Mouse (Mus musculus) MEL (cell line): ENCODE results near the gene Gpm6b. TPM values are rescaled to one million over a fixed set of nuclear protein-coding genes. Genes with fewer than 3 reads are reported as not detected.

Experiments
- DNase-seq: peaks from one replicate; pipeline ENCODE4 v3.0.0; 2011; ENCODE audit warnings: low read depth, low spot score
- H3K27ac ChIP-seq: 2 replicates; pipeline ENCODE4 v1.5.1; 2012; ENCODE audit warnings: low read depth, mild to moderate bottlenecking, control low read depth, low read length, moderate library complexity; ENCODE audit not compliant: control insufficient read depth
- H3K27me3 ChIP-seq, 2 experiments: fragments of 150-350 bp in 1 of 2; sonication (generic) in 1 of 2; 2 replicates each; pipeline ENCODE4 v1.6.1; 2012; ENCODE audit warnings: low read length in 2 of 2, mild to moderate bottlenecking in 2 of 2, improper control_type of control experiment in 1 of 2, moderate library complexity in 1 of 2; ENCODE audit not compliant: insufficient read depth in 2 of 2, control insufficient read depth in 1 of 2
- H3K36me3 ChIP-seq, 2 experiments: 2 replicates each; pipeline ENCODE4 v1.6.1; 2012 to 2014; ENCODE audit warnings: low read length in 2 of 2, improper control_type of control experiment in 1 of 2, inconsistent platforms in 1 of 2, mild to moderate bottlenecking in 1 of 2; ENCODE audit not compliant: insufficient read depth in 2 of 2, control insufficient read depth in 1 of 2
- H3K4me1 ChIP-seq, 2 experiments: fragments of 150-350 bp in 1 of 2; sonication (generic) in 1 of 2; 2 replicates each; pipeline ENCODE4 v1.6.1; 2012; ENCODE audit warnings: low read length in 2 of 2, improper control_type of control experiment in 1 of 2, mild to moderate bottlenecking in 1 of 2; ENCODE audit not compliant: insufficient read depth in 2 of 2, control insufficient read depth in 1 of 2
- H3K4me3 ChIP-seq, 2 experiments: fragments of 150-350 bp in 1 of 2; sonication (generic) in 1 of 2; 2 replicates each; pipeline ENCODE4 v1.5.1; 2012; ENCODE audit warnings: low read depth in 2 of 2, low read length in 2 of 2, mild to moderate bottlenecking in 2 of 2, moderate library complexity in 2 of 2, control low read depth in 1 of 2, improper control_type of control experiment in 1 of 2; ENCODE audit not compliant: control insufficient read depth in 1 of 2, insufficient read depth in 1 of 2
- H3K79me2 ChIP-seq: 2 replicates; pipeline ENCODE4 v1.6.1; 2012; ENCODE audit warnings: mild to moderate bottlenecking, low read length, moderate library complexity; ENCODE audit not compliant: control insufficient read depth, poor library complexity, insufficient read depth
- H3K9ac ChIP-seq: 2 replicates; pipeline ENCODE4 v1.6.1; 2012; ENCODE audit warnings: low read depth, mild to moderate bottlenecking, control low read depth, low read length, moderate library complexity; ENCODE audit not compliant: control insufficient read depth, poor library complexity, severe bottlenecking
- H3K9me3 ChIP-seq: fragments of 150-350 bp; sonication (generic); replicated peaks from 2 replicates; pipeline ENCODE4 v1.6.1; 2012; ENCODE audit warnings: mild to moderate bottlenecking, low read length, improper control_type of control experiment, moderate library complexity; ENCODE audit not compliant: insufficient read depth
- CHD1 ChIP-seq: IDR thresholded peaks from 2 replicates; pipeline ENCODE4 v1.6.1; 2012; ENCODE audit warnings: low read depth, mild to moderate bottlenecking, inconsistent platforms, low read length, improper control_type of control experiment
- CHD2 ChIP-seq: IDR thresholded peaks from 2 replicates; pipeline ENCODE4 v1.6.1; 2011; ENCODE audit warnings: low read length, improper control_type of control experiment
- CTCF ChIP-seq, 3 experiments: IDR thresholded peaks in 2 of 3; conservative IDR thresholded peaks in 1 of 3; 2 replicates each; pipeline ENCODE4 v1.5.1; 2011 to 2012; ENCODE audit warnings: low read length in 3 of 3, low read depth in 2 of 3, mild to moderate bottlenecking in 2 of 3, improper control_type of control experiment in 1 of 3, inconsistent platforms in 1 of 3, mixed read lengths in 1 of 3, moderate library complexity in 1 of 3; ENCODE audit not compliant: control insufficient read depth in 1 of 3, insufficient read depth in 1 of 3, poor library complexity in 1 of 3, severe bottlenecking in 1 of 3
- E2F4 ChIP-seq: IDR thresholded peaks from 2 replicates; pipeline ENCODE4 v1.6.1; 2011; ENCODE audit warnings: low read depth, low read length, improper control_type of control experiment, borderline replicate concordance
- ELF1 ChIP-seq: IDR thresholded peaks from 2 replicates; pipeline ENCODE4 v1.6.1; 2014; ENCODE audit warnings: low read depth, mild to moderate bottlenecking, inconsistent platforms, low read length, improper control_type of control experiment, moderate library complexity
- EP300 ChIP-seq, 2 experiments: IDR thresholded peaks; 2 replicates each; pipeline ENCODE4 v1.6.1; 2011; ENCODE audit warnings: improper control_type of control experiment in 2 of 2, low read length in 2 of 2, low read depth in 1 of 2, mild to moderate bottlenecking in 1 of 2
- ETS1 ChIP-seq: IDR thresholded peaks from 2 replicates; pipeline ENCODE4 v1.6.1; 2012; ENCODE audit warnings: low read depth, mild to moderate bottlenecking, inconsistent platforms, low read length, improper control_type of control experiment, moderate library complexity
- GATA1 ChIP-seq: IDR thresholded peaks from 2 replicates; pipeline ENCODE4 v1.6.1; 2011; ENCODE audit warnings: low read depth, low read length, improper control_type of control experiment
- HCFC1 ChIP-seq: IDR thresholded peaks from 2 replicates; pipeline ENCODE4 v1.6.1; 2012; ENCODE audit warnings: low read depth, mild to moderate bottlenecking, inconsistent platforms, low read length, improper control_type of control experiment, moderate library complexity
- KAT2A ChIP-seq: conservative IDR thresholded peaks from 2 replicates; pipeline ENCODE4 v1.6.1; 2012; ENCODE audit warnings: low read depth, low read length, improper control_type of control experiment, inconsistent platforms
- MAFK ChIP-seq: IDR thresholded peaks from 2 replicates; pipeline ENCODE4 v1.6.1; 2011; ENCODE audit warnings: low read depth, mild to moderate bottlenecking, low read length, improper control_type of control experiment, borderline replicate concordance
- MAX ChIP-seq: IDR thresholded peaks from 2 replicates; pipeline ENCODE4 v1.6.1; 2011; ENCODE audit warnings: low read length, improper control_type of control experiment
- MAZ ChIP-seq: IDR thresholded peaks from 2 replicates; pipeline ENCODE4 v1.6.1; 2012; ENCODE audit warnings: low read depth, mild to moderate bottlenecking, inconsistent platforms, low read length, improper control_type of control experiment
- NELFE ChIP-seq: IDR thresholded peaks from 2 replicates; pipeline ENCODE4 v1.6.1; 2011; ENCODE audit warnings: low read depth, low read length, improper control_type of control experiment
- POLR2A ChIP-seq, 2 experiments: IDR thresholded peaks; 2 replicates each; pipeline ENCODE4 v1.6.1; 2011 to 2012; ENCODE audit warnings: low read length in 2 of 2, mild to moderate bottlenecking in 2 of 2, control low read depth in 1 of 2, improper control_type of control experiment in 1 of 2, low read depth in 1 of 2, moderate library complexity in 1 of 2; ENCODE audit not compliant: control insufficient read depth in 1 of 2, insufficient read depth in 1 of 2, poor library complexity in 1 of 2
- POLR2AphosphoS2 ChIP-seq: IDR thresholded peaks from 2 replicates; pipeline ENCODE4 v1.6.1; 2011; ENCODE audit warnings: low read length, improper control_type of control experiment
- POLR2AphosphoS5 ChIP-seq: IDR thresholded peaks from 2 replicates; pipeline ENCODE4 v1.6.1; 2012; ENCODE audit warnings: low read depth, borderline replicate concordance, mild to moderate bottlenecking, inconsistent platforms, low read length, moderate library complexity, mixed read lengths
- RAD21 ChIP-seq: IDR thresholded peaks from 2 replicates; pipeline ENCODE4 v1.6.1; 2011; ENCODE audit warnings: mild to moderate bottlenecking, low read depth, low read length, improper control_type of control experiment
- SIN3A ChIP-seq: IDR thresholded peaks from 2 replicates; pipeline ENCODE4 v1.6.1; 2012; ENCODE audit warnings: low read length, improper control_type of control experiment, inconsistent platforms
- SMC3 ChIP-seq: IDR thresholded peaks from 2 replicates; pipeline ENCODE4 v1.6.1; 2011; ENCODE audit warnings: low read depth, low read length, improper control_type of control experiment
- TAL1 ChIP-seq: IDR thresholded peaks from 2 replicates; pipeline ENCODE4 v1.6.1; 2012; ENCODE audit warnings: mild to moderate bottlenecking, inconsistent platforms, low read length, moderate library complexity, mixed read lengths
- TBP ChIP-seq: IDR thresholded peaks from 2 replicates; pipeline ENCODE4 v1.8.0; 2011; ENCODE audit warnings: low read depth, low read length, improper control_type of control experiment
- TCF12 ChIP-seq: IDR thresholded peaks from 2 replicates; pipeline ENCODE4 v1.6.1; 2014; ENCODE audit warnings: low read depth, mild to moderate bottlenecking, inconsistent platforms, low read length, improper control_type of control experiment, moderate library complexity
- UBTF ChIP-seq: IDR thresholded peaks from 2 replicates; pipeline ENCODE4 v1.6.1; 2012; ENCODE audit warnings: low read depth, mild to moderate bottlenecking, inconsistent platforms, low read length, improper control_type of control experiment, moderate library complexity, borderline replicate concordance; ENCODE audit not compliant: insufficient read depth
- ZC3H11A ChIP-seq: IDR thresholded peaks from 2 replicates; pipeline ENCODE4 v1.6.1; 2012; ENCODE audit warnings: low read depth, mild to moderate bottlenecking, inconsistent platforms, low read length, improper control_type of control experiment
- ZMIZ1 ChIP-seq: IDR thresholded peaks from 2 replicates; pipeline ENCODE4 v1.6.1; 2012; ENCODE audit warnings: low read depth, mild to moderate bottlenecking, inconsistent platforms, low read length, improper control_type of control experiment, moderate library complexity
- ZNF384 ChIP-seq: IDR thresholded peaks from 2 replicates; pipeline ENCODE4 v1.6.1; 2012; ENCODE audit warnings: low read depth, mild to moderate bottlenecking, inconsistent platforms, low read length, improper control_type of control experiment
- polyA plus RNA-seq, 2 experiments: library from polyadenylated mRNA; stranded (reverse) in 1 of 2; unstranded in 1 of 2; fragments of >175 nt in 1 of 2; fragments of >200 nt in 1 of 2; gene quantifications; 2 replicates each; pipeline versions ENCODE4 v1.2.1 to v1.2.4; 2012; ENCODE audit warnings: low replicate concordance in 2 of 2, low read depth in 1 of 2; ENCODE audit not compliant: insufficient read length in 2 of 2, insufficient read depth in 1 of 2, missing spikeins in 1 of 2
- total RNA-seq: library from RNA; depleted of rRNA; stranded (reverse); fragments of 300-350 nt; gene quantifications from 2 replicates; pipeline ENCODE4 v1.2.3, GENCODE M21; 2012

Gene Gpm6b
- total and polyA plus RNA-seq, 3 experiments: 4.9 to 13.2 TPM; not detected in 1

GRCm38 (mm10) chrX:166339911-166340310 lies 101.2 kb downstream of the Gpm6b start:
- no peak overlapping the region for H3K4me3 ChIP-seq
- TF ChIP-seq POLR2AphosphoS2 (no peak), SIN3A (no peak)
- H3K27me3 ChIP-seq: no peaks in the 10 kb centered on the region
- H3K27ac ChIP-seq: no peak overlapping the region
- no peaks in the 10 kb centered on the region; a peak in 1 of 4 replicates for H3K36me3 ChIP-seq
- no peak overlapping the region for H3K9ac ChIP-seq
- no peaks in the 10 kb centered on the region for H3K4me1 ChIP-seq
- H3K79me2 ChIP-seq: no peaks in the 10 kb centered on the region
- no peak for DNase-seq
- H3K9me3 ChIP-seq: no peaks in the 10 kb centered on the region

DNA sequence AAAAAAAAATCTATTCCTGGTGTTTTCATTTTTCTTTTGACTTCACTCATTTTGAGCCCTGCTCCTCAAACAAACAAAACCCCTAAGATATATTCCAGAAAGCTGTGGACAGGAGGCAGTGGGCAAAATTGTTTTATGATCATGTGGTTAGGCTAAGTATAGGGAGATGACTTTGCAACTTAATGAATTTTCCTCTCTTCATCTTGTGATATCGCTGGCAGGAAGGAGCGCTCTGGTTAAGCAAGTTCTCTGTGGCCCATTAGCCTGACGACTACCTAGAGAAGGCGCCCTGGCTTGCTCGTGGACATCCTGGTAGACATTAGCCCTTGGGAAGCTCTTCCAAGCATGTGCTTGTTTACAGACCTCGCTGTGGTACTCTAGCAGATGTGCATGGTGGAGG lies 103.1 kb downstream of the Gpm6b start:
- TF ChIP-seq EP300 (IDR thresholded peaks at IDR 0.05; ENCODE audit: low read depth in 1 of 2, low read length in 2 of 2) (no peak), CHD1 (no peak), KAT2A (no peak), NELFE (no peak), ZC3H11A (no peak), TCF12 (no peak), CHD2 (no peak), POLR2AphosphoS5 (no peak), TBP (no peak)
- TF ChIP-seq, all 39 proteins: peak for 0
- no peaks in the 10 kb centered on the region for H3K79me2 ChIP-seq
- no peak overlapping the region for H3K27ac ChIP-seq
- H3K36me3 ChIP-seq: no peaks in the 10 kb centered on the region; a peak in 1 of 4 replicates
- H3K4me3 ChIP-seq: no peak overlapping the region
- H3K9ac ChIP-seq: no peak overlapping the region
- no peaks in the 10 kb centered on the region for H3K9me3 ChIP-seq
- no peak for DNase-seq
- no peaks in the 10 kb centered on the region for H3K4me1 ChIP-seq
- no peaks in the 10 kb centered on the region for H3K27me3 ChIP-seq

DNA sequence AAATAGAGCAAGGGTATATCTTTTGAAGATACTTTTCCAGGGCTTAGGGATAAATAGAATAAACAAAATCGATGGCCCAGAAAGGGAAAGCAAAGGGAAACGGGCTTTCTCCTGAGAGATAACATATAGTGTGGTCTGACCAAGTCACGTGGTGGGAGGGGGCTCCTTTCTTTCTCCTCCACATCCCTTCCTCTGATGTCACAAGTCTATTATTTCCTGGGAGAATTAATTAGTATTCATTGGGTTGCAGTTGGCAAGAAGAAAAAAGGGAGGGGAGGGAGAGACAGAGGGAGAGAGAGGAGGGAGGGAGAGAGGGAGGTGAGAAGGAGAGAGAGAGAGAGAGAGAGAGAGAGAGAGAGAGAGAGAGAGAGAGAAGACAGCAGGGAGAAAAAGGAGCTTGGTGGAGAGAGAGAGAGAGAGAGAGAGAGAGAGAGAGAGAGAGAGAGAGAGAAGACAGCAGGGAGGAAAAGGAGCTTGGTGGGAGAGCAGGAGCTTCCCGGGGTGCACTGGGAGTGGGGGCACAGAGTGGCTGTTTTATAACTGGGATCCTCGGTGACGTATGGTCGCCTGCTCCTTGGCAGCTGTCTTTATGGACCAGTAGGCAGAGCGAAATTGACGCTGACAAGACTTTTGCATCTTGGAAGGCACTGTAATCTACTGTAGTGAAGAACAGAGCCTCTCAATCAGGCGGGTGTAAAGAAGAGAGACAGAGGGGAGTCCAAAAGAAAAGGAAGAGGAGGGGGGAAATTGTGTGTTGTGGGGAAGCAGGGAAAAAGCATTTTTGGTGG lies 105.7 kb downstream of the Gpm6b start:
- Histone ChIP-seq H3K4me3 (no peak overlapping the region), H3K27ac (no peak overlapping the region), H3K79me2 (no peaks in the 10 kb centered on the region), H3K9ac (no peak overlapping the region), H3K4me1 (no peaks in the 10 kb centered on the region), H3K27me3 (no peaks in the 10 kb centered on the region), H3K9me3 (no peaks in the 10 kb centered on the region), H3K36me3 (no peaks in the 10 kb centered on the region)
- TF ChIP-seq HCFC1 (no peak), ELF1 (no peak), ETS1 (no peak), E2F4 (no peak), CTCF (IDR thresholded peaks at IDR 0.05 in 2 of 3, conservative IDR thresholded peaks at IDR 0.05 in 1 of 3; ENCODE audit: control insufficient read depth in 1 of 3, insufficient read depth in 1 of 3, low read depth in 2 of 3, low read length in 3 of 3, poor library complexity in 1 of 3, severe bottlenecking in 1 of 3) (no peak), ZNF384 (no peak), GATA1 (no peak), UBTF (no peak), RAD21 (no peak), SIN3A (no peak), ZMIZ1 (no peak), TBP (no peak), TCF12 (no peak), MAFK (no peak), TAL1 (no peak), MAZ (no peak), POLR2A (IDR thresholded peaks at IDR 0.05; ENCODE audit: control insufficient read depth in 1 of 2, insufficient read depth in 1 of 2, low read depth in 1 of 2, low read length in 2 of 2, poor library complexity in 1 of 2) (no peak), MAX (no peak), SMC3 (no peak)
- DNase-seq: no peak
